Mouse (Mus musculus): ENCODE data around the gene Olfr1107. TPM values are rescaled to one million over a fixed set of nuclear protein-coding genes. Genes with fewer than 3 reads are reported as not detected.

Olfr1107 gene
- not detected in 2 replicates for polyA plus RNA-seq (2015; fragmentation: Nextera tagmentation; extraction: Ambion mirVana)

DNA sequence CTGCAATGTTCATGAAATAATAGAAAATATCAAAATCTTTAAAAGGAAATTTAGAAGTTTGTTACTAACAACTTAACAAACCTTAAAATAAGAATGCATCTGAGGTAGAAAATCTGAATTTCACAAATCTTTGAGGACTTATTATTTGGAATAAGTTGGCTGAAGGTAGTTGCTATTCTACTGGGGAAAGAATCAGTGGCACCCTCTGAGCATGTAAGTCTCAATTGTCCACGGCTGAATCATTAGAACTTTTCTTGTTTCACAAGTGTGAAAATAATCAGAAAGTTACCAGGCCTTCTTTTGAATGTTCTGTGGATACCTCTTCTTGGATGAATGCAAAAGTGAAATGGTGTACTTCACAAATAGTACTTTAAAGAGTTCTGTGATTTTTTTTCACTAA is at the start of gene Olfr1107:
Gene Olfr1107 (minus strand): TSS at position 101 of the 400 bp plus-strand sequence.
- Histone ChIP-seq H3K9ac (no peak within 1 kb of the TSS), H3K9me3 (no peaks in the 10 kb centered on the region), H3K4me1 (no peaks in the 10 kb centered on the region), H3K4me2 (no peak within 1 kb of the TSS), H3K27ac (no peak within 1 kb of the TSS), H3K36me3 (replicated peaks) (no peaks in the 10 kb centered on the region), H3K27me3 (replicated peaks) (no peaks in the 10 kb centered on the region), H3K4me3 (no peak within 1 kb of the TSS)
- ATAC-seq (replicated peaks), result no peak
- 84% methylated on average over 1 of the region's 1 CpGs for WGBS

DNA sequence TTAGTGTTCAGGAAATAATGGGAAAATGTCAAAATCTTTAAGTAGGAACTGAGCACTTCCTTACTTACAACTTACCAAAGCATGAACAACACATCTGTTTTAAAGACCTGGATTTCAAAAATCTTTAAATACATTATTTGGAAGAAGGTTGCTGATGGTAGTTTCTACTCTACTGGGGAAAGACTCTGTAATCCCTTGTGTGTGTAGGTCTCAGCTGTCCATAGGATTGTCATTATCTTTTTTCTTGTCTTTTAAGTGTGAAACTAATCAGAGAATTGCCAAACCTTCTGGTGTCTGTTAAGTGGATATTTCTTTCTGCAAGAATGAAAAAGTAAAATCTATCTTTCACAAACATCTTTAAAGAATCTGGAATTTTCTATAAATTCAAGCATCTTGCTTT is 38.9 kb upstream of the Olfr1107 start, which contains the start of gene Olfr259:
Gene Olfr259 (minus strand): TSS at position 101 of the 400 bp plus-strand sequence.
- H3K4me3 ChIP-seq, result no peak within 1 kb of the TSS
- H3K4me2 ChIP-seq, result no peak within 1 kb of the TSS
- ATAC-seq (replicated peaks), result no peak
- H3K9me3 ChIP-seq, result no peaks in the 10 kb centered on the region
- H3K9ac ChIP-seq, result no peak within 1 kb of the TSS
- H3K27ac ChIP-seq, result no peak within 1 kb of the TSS
- H3K36me3 ChIP-seq (replicated peaks), result no peaks in the 10 kb centered on the region
- no peaks in the 10 kb centered on the region for H3K27me3 ChIP-seq (replicated peaks)
- no peaks in the 10 kb centered on the region for H3K4me1 ChIP-seq

DNA sequence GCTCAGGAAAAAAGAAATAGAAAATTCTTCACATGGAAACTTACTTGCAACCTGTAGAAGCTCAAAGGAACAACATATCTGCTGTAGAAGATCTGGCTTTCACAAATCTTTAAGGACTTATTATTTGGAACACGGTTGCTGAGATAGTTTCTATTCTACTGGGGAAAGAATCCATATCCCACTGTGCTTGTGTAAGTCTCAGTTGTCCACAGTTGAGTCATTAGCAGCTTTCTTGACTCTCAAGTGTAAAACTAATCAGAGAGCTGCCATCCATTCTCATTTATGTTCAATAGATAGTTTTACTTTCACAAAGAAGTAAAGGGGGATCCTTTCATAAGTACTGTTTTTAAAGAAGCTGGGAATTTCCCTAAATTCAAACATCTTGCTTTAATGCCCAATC is 20.3 kb upstream of the Olfr1107 start, which contains the start of gene Olfr1109:
Gene Olfr1109 (minus strand): TSS at position 101 of the 400 bp plus-strand sequence.
- H3K9me3 ChIP-seq, result no peaks in the 10 kb centered on the region
- H3K27ac ChIP-seq, result no peak within 1 kb of the TSS
- no peaks in the 10 kb centered on the region for H3K4me1 ChIP-seq
- H3K36me3 ChIP-seq (replicated peaks), result no peaks in the 10 kb centered on the region
- H3K4me2 ChIP-seq, result no peak within 1 kb of the TSS
- no peak within 1 kb of the TSS for H3K9ac ChIP-seq
- WGBS, result 55% methylated on average over 1 of the region's 1 CpGs
- H3K4me3 ChIP-seq, result no peak within 1 kb of the TSS
- H3K27me3 ChIP-seq (replicated peaks), result no peaks in the 10 kb centered on the region
- no peak for ATAC-seq (replicated peaks)

DNA sequence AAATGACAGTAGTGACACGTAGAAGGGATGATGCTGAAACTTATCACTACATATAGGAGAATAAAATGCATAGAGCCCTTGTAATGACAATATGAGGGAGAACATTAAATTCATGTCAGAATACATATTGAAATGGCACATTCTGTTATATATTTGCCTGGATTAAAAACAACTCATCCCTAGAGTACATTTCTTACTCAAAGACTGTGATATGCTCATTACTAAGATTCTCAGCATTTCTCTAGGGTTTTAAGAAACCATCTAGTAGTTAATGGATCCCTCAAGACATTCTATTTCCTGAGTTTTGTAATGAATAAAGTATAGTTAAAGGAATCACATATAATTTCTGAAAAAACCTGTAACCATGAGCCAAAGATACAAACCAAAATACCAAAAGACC is 23.4 kb downstream of the Olfr1107 start, which contains the start of gene Olfr1106:
Gene Olfr1106 (minus strand): TSS at position 101 of the 400 bp plus-strand sequence.
- Histone ChIP-seq H3K27me3 (replicated peaks) (no peaks in the 10 kb centered on the region), H3K4me1 (no peaks in the 10 kb centered on the region), H3K9ac (no peak within 1 kb of the TSS), H3K36me3 (replicated peaks) (no peaks in the 10 kb centered on the region), H3K9me3 (no peaks in the 10 kb centered on the region), H3K4me2 (no peak within 1 kb of the TSS), H3K4me3 (no peak within 1 kb of the TSS), H3K27ac (no peak within 1 kb of the TSS)
- ATAC-seq (replicated peaks), result no peak
- WGBS, result 83% methylated on average over 1 of the region's 1 CpGs

DNA sequence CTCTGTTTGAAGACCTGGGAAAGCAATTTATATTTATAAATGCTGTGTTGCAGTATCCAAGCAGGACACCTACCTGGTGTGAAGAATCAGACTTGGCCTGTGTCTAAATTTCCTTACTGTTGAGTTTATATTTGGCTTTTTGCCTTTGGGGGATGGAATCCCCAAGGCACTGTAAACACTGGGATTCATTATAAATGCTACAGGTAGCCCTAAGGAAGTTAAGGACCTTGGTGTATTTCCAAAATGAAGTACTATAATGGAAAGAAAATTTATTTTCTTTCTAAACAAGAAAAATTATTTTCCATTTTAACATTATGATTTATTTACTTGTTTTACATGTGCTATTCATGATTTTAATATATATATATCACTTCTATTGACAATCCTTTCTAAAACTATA is 39.2 kb downstream of the Olfr1107 start, which contains the start of gene Olfr1105:
Gene Olfr1105 (minus strand): TSS at position 101 of the 400 bp plus-strand sequence.
- H3K27me3 ChIP-seq (replicated peaks), result no peaks in the 10 kb centered on the region
- no peak within 1 kb of the TSS for H3K9ac ChIP-seq
- H3K4me2 ChIP-seq, result no peak within 1 kb of the TSS
- no peaks in the 10 kb centered on the region for H3K9me3 ChIP-seq
- ATAC-seq (replicated peaks), result no peak
- H3K4me1 ChIP-seq, result no peaks in the 10 kb centered on the region
- H3K36me3 ChIP-seq (replicated peaks), result no peaks in the 10 kb centered on the region
- H3K4me3 ChIP-seq, result no peak within 1 kb of the TSS
- H3K27ac ChIP-seq, result no peak within 1 kb of the TSS

DNA sequence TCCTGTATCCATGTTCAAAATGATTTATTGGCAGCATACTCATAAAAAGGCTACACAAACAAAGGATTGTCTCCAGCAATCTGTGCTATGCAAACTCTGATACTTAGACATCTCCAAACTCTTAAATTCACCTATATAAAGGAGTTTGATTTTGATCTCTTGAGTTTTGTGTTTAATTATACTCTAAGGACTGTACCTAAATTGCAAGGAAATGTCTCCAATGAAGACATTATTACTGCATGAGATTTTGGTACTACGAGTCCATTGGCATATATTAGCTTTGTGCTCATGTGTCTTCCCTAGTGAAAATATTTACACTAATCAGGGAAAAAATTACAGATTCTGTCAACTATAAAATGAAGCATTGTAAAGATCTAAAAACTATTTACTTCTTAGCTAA is 48.6 kb downstream of the Olfr1107 start, which contains the start of gene Olfr1104:
Gene Olfr1104 (minus strand): TSS at position 101 of the 400 bp plus-strand sequence.
- Histone ChIP-seq H3K9me3 (no peaks in the 10 kb centered on the region; the same call in 1 of the 2 replicates), H3K36me3 (replicated peaks) (no peaks in the 10 kb centered on the region), H3K9ac (no peak within 1 kb of the TSS), H3K4me2 (no peak within 1 kb of the TSS), H3K27me3 (replicated peaks) (no peaks in the 10 kb centered on the region), H3K4me1 (no peaks in the 10 kb centered on the region), H3K27ac (no peak within 1 kb of the TSS), H3K4me3 (no peak within 1 kb of the TSS)
- ATAC-seq (replicated peaks), result no peak
- 86% methylated on average over 1 of the region's 1 CpGs for WGBS

Other genes starting within 250 kb of the Olfr1107 start
- not detected in 2 replicates for gene Olfr1095, start 224.1 kb downstream of the Olfr1107 start, polyA plus RNA-seq (2015; fragmentation: Nextera tagmentation; extraction: Ambion mirVana)
- not detected in 2 replicates for gene Gm13723, start 201.0 kb downstream of the Olfr1107 start, polyA plus RNA-seq (2015; fragmentation: Nextera tagmentation; extraction: Ambion mirVana)
- not detected in 2 replicates for gene Olfr1097, start 183.6 kb downstream of the Olfr1107 start, polyA plus RNA-seq (2015; fragmentation: Nextera tagmentation; extraction: Ambion mirVana)
- not detected in 2 replicates for gene Olfr1098, start 151.3 kb downstream of the Olfr1107 start, polyA plus RNA-seq (2015; fragmentation: Nextera tagmentation; extraction: Ambion mirVana)
- gene Olfr1099, start 115.1 kb downstream of the Olfr1107 start, polyA plus RNA-seq (2015; fragmentation: Nextera tagmentation; extraction: Ambion mirVana), result not detected in 2 replicates
- not detected in 2 replicates for gene Olfr1100, start 95.9 kb downstream of the Olfr1107 start, polyA plus RNA-seq (2015; fragmentation: Nextera tagmentation; extraction: Ambion mirVana)
- gene Olfr1101, start 84.6 kb downstream of the Olfr1107 start, polyA plus RNA-seq (2015; fragmentation: Nextera tagmentation; extraction: Ambion mirVana), result not detected in 2 replicates
- not detected in 2 replicates for gene Olfr1102, start 77.4 kb downstream of the Olfr1107 start, polyA plus RNA-seq (2015; fragmentation: Nextera tagmentation; extraction: Ambion mirVana)
- gene Olfr1104, start 48.7 kb downstream of the Olfr1107 start, polyA plus RNA-seq (2015; fragmentation: Nextera tagmentation; extraction: Ambion mirVana), result not detected in 2 replicates
- not detected in 2 replicates for gene Olfr1105, start 39.3 kb downstream of the Olfr1107 start, polyA plus RNA-seq (2015; fragmentation: Nextera tagmentation; extraction: Ambion mirVana)
- not detected in 2 replicates for gene Olfr1106, start 23.5 kb downstream of the Olfr1107 start, polyA plus RNA-seq (2015; fragmentation: Nextera tagmentation; extraction: Ambion mirVana)
- not detected in 2 replicates for gene Olfr1109, start 20.2 kb upstream of the Olfr1107 start, polyA plus RNA-seq (2015; fragmentation: Nextera tagmentation; extraction: Ambion mirVana)
- not detected in 2 replicates for gene Olfr259, start 38.8 kb upstream of the Olfr1107 start, polyA plus RNA-seq (2015; fragmentation: Nextera tagmentation; extraction: Ambion mirVana)
- not detected in 2 replicates for gene Olfr1110, start 64.5 kb upstream of the Olfr1107 start, polyA plus RNA-seq (2015; fragmentation: Nextera tagmentation; extraction: Ambion mirVana)
- gene Olfr1111, start 76.8 kb upstream of the Olfr1107 start, polyA plus RNA-seq (2015; fragmentation: Nextera tagmentation; extraction: Ambion mirVana), result not detected in 2 replicates
- gene Olfr1112, start 112.0 kb upstream of the Olfr1107 start, polyA plus RNA-seq (2015; fragmentation: Nextera tagmentation; extraction: Ambion mirVana), result not detected in 2 replicates
- gene Olfr1113, start 133.2 kb upstream of the Olfr1107 start, polyA plus RNA-seq (2015; fragmentation: Nextera tagmentation; extraction: Ambion mirVana), result not detected in 2 replicates
- gene Olfr1115, start 172.2 kb upstream of the Olfr1107 start, polyA plus RNA-seq (2015; fragmentation: Nextera tagmentation; extraction: Ambion mirVana), result not detected in 2 replicates
- gene Olfr1116, start 191.7 kb upstream of the Olfr1107 start, polyA plus RNA-seq (2015; fragmentation: Nextera tagmentation; extraction: Ambion mirVana), result not detected in 2 replicates
- gene Olfr1118, start 231.8 kb upstream of the Olfr1107 start, polyA plus RNA-seq (2015; fragmentation: Nextera tagmentation; extraction: Ambion mirVana), result not detected in 2 replicates